Mouse (Mus musculus) megakaryocyte, adult 5-6 weeks (primary cell): Measurements from ENCODE around the gene Smlr1. TPM values are rescaled to one million over a fixed set of nuclear protein-coding genes. Genes with fewer than 3 reads are reported as not detected.

ENCODE experiments used
- ATAC-seq: 2 replicates; pipeline ENCODE4 v1.8.0; 2016; ENCODE audit warnings: mild to moderate bottlenecking, inconsistent platforms; ENCODE audit not compliant: poor library complexity, severe bottlenecking
- total RNA-seq, 2 experiments: library from RNA; stranded (forward) in 1 of 2; stranded (reverse) in 1 of 2; fragments of 153-499, 151-499 nt in 1 of 2; fragments of 221-1000, 200-1000 nt in 1 of 2; gene quantifications; 2 replicates each; pipeline versions ENCODE4 v1.2.3 to v1.2.4; 2015 to 2017

Smlr1 gene
- total RNA-seq, 2 experiments from 2014 or later, result not detected

GRCm38 (mm10) chr10:25499323-25500071, 36.6 kb downstream of the Smlr1 start:
- no peak for ATAC-seq

GRCm38 (mm10) chr10:25488456-25488855, 47.6 kb downstream of the Smlr1 start:
- ATAC-seq, result peak; percentile 83

DNA sequence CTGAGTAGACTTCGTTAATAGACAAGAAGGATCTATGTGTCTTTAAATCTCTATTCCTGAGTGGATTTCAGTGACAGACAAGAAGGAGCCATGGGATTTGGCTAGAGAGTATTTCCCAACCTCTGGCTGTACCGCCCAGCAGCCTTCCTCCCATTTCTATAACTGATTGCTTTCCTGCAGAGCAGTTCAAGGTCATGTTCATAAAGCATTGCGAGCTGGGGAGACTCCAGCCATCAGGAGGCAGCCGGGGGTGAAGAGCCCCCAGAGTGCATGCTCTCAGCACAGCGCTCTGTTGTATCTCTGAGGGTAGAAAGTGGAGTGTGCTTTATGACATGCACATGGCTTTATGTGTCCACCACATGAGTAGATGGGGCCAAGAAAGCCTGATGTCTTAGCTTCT, 53.3 kb downstream of the Smlr1 start:
- ATAC-seq, result no peak

DNA sequence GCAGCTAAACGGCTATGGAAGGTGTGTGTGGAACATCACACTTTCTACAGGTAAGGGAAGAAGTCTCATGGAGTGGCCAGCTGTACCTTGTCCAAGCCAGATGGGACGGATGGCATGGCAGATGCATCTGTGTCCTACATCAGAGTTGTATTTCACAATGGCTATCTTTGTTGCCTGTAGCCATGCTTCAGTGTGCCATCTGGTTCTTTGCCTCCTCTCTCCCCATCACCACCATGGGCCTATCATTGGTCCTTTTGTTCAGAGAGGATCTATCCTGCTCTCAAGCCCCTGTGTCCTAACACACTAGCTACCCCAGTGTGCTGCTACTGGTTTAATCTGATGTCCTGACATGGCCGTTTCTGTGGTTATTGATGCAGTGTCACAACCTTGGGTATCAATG, 56.4 kb downstream of the Smlr1 start:
- ATAC-seq, result no peak

Other genes starting within 250 kb of the Smlr1 start
- gene Akap7, start 228.4 kb downstream of the Smlr1 start, total RNA-seq (2015), result 15.5 and 20.1 TPM in 2 replicates
- 18.5 and 18.8 TPM in 2 replicates for gene Akap7, start 228.4 kb downstream of the Smlr1 start, total RNA-seq (2017)
- gene Epb41l2, start 176.5 kb downstream of the Smlr1 start, total RNA-seq (2015), result 52.6 and 58.2 TPM in 2 replicates
- 51.8 and 52.0 TPM in 2 replicates for gene Epb41l2, start 176.5 kb downstream of the Smlr1 start, total RNA-seq (2017)